Mouse (Mus musculus) embryonic facial prominence, embryonic 14.5 days (tissue): ENCODE results near the gene Gm11596. TPM values are rescaled to one million over a fixed set of nuclear protein-coding genes. Genes with fewer than 3 reads are reported as not detected.
"Not testable (repeated sequence)": the region's sequence is repeated elsewhere in the genome, so short reads cannot be mapped to it uniquely, and the experiment has no call there.

Experiments used
- ATAC-seq: fragments of 200-750 bp; cut with Nextera tagmentation; 2 replicates; pipeline ENCODE4 v1.8.0; 2017; ENCODE audit warnings: low read depth, moderate number of reproducible peaks, moderate TSS enrichment
- DNase-seq: peaks from one replicate; pipeline ENCODE4 v3.0.0-alpha.2; 2015; ENCODE audit warnings: low spot score
- H3K27ac ChIP-seq: fragments of 300-500 bp; sonication (generic); replicated peaks from 2 replicates; pipeline ENCODE4 v1.5.1; 2014; ENCODE audit warnings: low read depth, mild to moderate bottlenecking, low read length, moderate library complexity
- H3K27me3 ChIP-seq: fragments of 300-500 bp; sonication (generic); replicated peaks from 2 replicates; pipeline ENCODE4 v1.6.1; 2014; ENCODE audit warnings: low read length; ENCODE audit not compliant: control insufficient read depth, insufficient read depth
- H3K36me3 ChIP-seq: fragments of 300-500 bp; sonication (generic); 2 replicates; pipeline ENCODE4 v1.6.1; 2014; ENCODE audit warnings: low read length, mixed read lengths; ENCODE audit not compliant: control insufficient read depth, insufficient read depth
- H3K4me1 ChIP-seq: fragments of 300-500 bp; sonication (generic); 2 replicates; pipeline ENCODE4 v1.6.1; 2014; ENCODE audit warnings: antibody characterized with exemption, low read length; ENCODE audit not compliant: control insufficient read depth, insufficient read depth
- H3K4me2 ChIP-seq: fragments of 300-500 bp; sonication (generic); 2 replicates; pipeline ENCODE4 v1.6.1; 2014; ENCODE audit warnings: low read depth, mild to moderate bottlenecking, low read length, moderate library complexity, mixed read lengths
- H3K4me3 ChIP-seq: fragments of 300-500 bp; sonication (generic); 2 replicates; pipeline ENCODE4 v1.5.1; 2014; ENCODE audit warnings: low read depth, mild to moderate bottlenecking, low read length
- H3K9ac ChIP-seq: fragments of 300-500 bp; sonication (generic); 2 replicates; pipeline ENCODE4 v1.6.1; 2014; ENCODE audit warnings: low read depth, mild to moderate bottlenecking, low read length, moderate library complexity, mixed read lengths
- H3K9me3 ChIP-seq: fragments of 300-500 bp; sonication (generic); 2 replicates; pipeline ENCODE4 v1.6.1; 2016; ENCODE audit warnings: low read length; ENCODE audit not compliant: control insufficient read depth
- WGBS: fragments of 180-500 bp; shearing (Covaris S2); extraction: QIAGEN DNeasy Blood & Tissue Kit; methylation state at CpG from one replicate; pipeline ENCODE4 v1.1.7; 2014; 5-methylcytosine and 5-hydroxymethylcytosine counted together
- polyA plus RNA-seq: library from polyadenylated mRNA; unstranded; fragments of >200 nt; fragmentation: Nextera tagmentation; extraction: Ambion mirVana; gene quantifications from 2 replicates; pipeline ENCODE4 v1.2.1, GENCODE M21; 2014

Gm11596 gene
- polyA plus RNA-seq, 1 experiment from 2014 or later = not detected

- no peaks in the 10 kb centered on the region for H3K36me3 ChIP-seq
- H3K27me3 ChIP-seq = no peaks in the 10 kb centered on the region
- H3K9ac ChIP-seq = no peak overlapping the region
- no peak overlapping the region for H3K27ac ChIP-seq
- DNase-seq (no peak), ATAC-seq (no peak)
- no peaks in the 10 kb centered on the region for H3K4me1 ChIP-seq
- H3K9me3 ChIP-seq = no peaks in the 10 kb centered on the region
- H3K4me2 ChIP-seq = no peak overlapping the region
- no peak overlapping the region for H3K4me3 ChIP-seq
- WGBS = 54% methylated on average over 7 of the region's 7 CpGs
These were observed 14.9 kb downstream of the Gm11596 start for GRCm38 (mm10) chr11:99778401-99778800.

DNA sequence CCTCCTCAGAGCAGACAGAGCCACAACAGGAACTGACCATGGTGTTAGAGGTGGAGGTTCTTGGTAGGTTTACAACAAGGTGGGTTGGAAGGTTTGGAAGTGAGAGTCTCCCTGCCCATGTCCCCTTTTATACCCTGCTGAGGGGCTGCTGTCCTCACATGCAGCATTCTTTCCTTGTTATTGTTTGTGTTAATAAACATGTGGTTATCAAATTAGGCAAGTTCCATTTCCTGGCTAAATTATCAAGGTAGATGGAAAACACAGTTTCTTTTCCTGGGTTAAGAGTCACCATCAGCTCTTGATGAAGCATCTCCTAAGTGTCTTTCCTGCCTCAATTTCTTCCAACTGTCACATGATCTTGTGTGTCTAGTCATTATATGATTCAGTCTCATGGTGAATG, 20.5 kb downstream of the Gm11596 start, which contains the start of gene Gm11595:
Gm11595 (minus strand) TSS at position 101 of the 400 bp plus-strand sequence.
- DNase-seq, H3K4me3 ChIP-seq, H3K9me3 ChIP-seq, H3K9ac ChIP-seq, H3K27me3 ChIP-seq, H3K4me2 ChIP-seq, ATAC-seq, H3K27ac ChIP-seq, H3K36me3 ChIP-seq, H3K4me1 ChIP-seq: not testable (repeated sequence)

GRCm38 (mm10) chr11:99768410-99768809, 24.9 kb downstream of the Gm11596 start:
- Histone ChIP-seq H3K36me3 (no peaks in the 10 kb centered on the region), H3K27ac (no peak overlapping the region), H3K4me2 (no peak overlapping the region), H3K9me3 (no peaks in the 10 kb centered on the region), H3K9ac (no peak overlapping the region), H3K27me3 (no peaks in the 10 kb centered on the region), H3K4me3 (no peak overlapping the region), H3K4me1 (no peaks in the 10 kb centered on the region)
- ATAC-seq (no peak), DNase-seq (no peak)
- 60% methylated on average over 2 of the region's 2 CpGs for WGBS

GRCm38 (mm10) chr11:99758877-99759276, 34.4 kb downstream of the Gm11596 start:
- Histone ChIP-seq H3K4me3 (no peak overlapping the region), H3K9me3 (no peaks in the 10 kb centered on the region), H3K4me2 (no peak overlapping the region), H3K27ac (no peak overlapping the region), H3K4me1 (no peaks in the 10 kb centered on the region), H3K36me3 (no peaks in the 10 kb centered on the region), H3K27me3 (no peaks in the 10 kb centered on the region), H3K9ac (no peak overlapping the region)
- 84% methylated on average over 1 of the region's 1 CpGs for WGBS
- ATAC-seq (no peak), DNase-seq (no peak)

- Histone ChIP-seq H3K9me3 (no peaks in the 10 kb centered on the region), H3K4me2 (no peak overlapping the region), H3K4me3 (no peak overlapping the region), H3K4me1 (no peaks in the 10 kb centered on the region), H3K36me3 (no peaks in the 10 kb centered on the region), H3K27me3 (no peaks in the 10 kb centered on the region), H3K9ac (no peak overlapping the region), H3K27ac (no peak overlapping the region)
- DNase-seq (no peak), ATAC-seq (no peak)
- 89% methylated on average over 3 of the region's 3 CpGs for WGBS
These were observed 49.3 kb downstream of the Gm11596 start for GRCm38 (mm10) chr11:99743985-99744384.

Other genes starting within 250 kb of the Gm11596 start
- 1.0 TPM in 1 of 2 replicates, not detected in the other for gene Krtap3-3, start 242.6 kb downstream of the Gm11596 start, polyA plus RNA-seq
- not detected in 2 replicates for gene Krtap3-2, start 236.6 kb downstream of the Gm11596 start, polyA plus RNA-seq
- not detected in 2 replicates for gene Gm11939, start 234.0 kb downstream of the Gm11596 start, polyA plus RNA-seq
- gene Krtap3-1, start 226.8 kb downstream of the Gm11596 start, polyA plus RNA-seq = 0.51 TPM in 1 of 2 replicates, not detected in the other
- not detected in 2 replicates for gene Krtap1-5, start 212.5 kb downstream of the Gm11596 start, polyA plus RNA-seq
- not detected in 2 replicates for gene Krtap1-4, start 209.8 kb downstream of the Gm11596 start, polyA plus RNA-seq
- gene Krtap1-3, start 202.1 kb downstream of the Gm11596 start, polyA plus RNA-seq = 0.26 TPM in 1 of 2 replicates, not detected in the other
- not detected in 2 replicates for gene Krtap9-3, start 195.4 kb downstream of the Gm11596 start, polyA plus RNA-seq
- not detected in 2 replicates for gene Gm11938, start 190.2 kb downstream of the Gm11596 start, polyA plus RNA-seq
- gene Gm11937, start 183.3 kb downstream of the Gm11596 start, polyA plus RNA-seq = not detected in 2 replicates
- gene Krtap2-4, start 178.6 kb downstream of the Gm11596 start, polyA plus RNA-seq = 0.54 TPM in 1 of 2 replicates, not detected in the other
- gene Gm11562, start 173.0 kb downstream of the Gm11596 start, polyA plus RNA-seq = not detected in 2 replicates
- gene Krtap4-1, start 165.2 kb downstream of the Gm11596 start, polyA plus RNA-seq = not detected in 2 replicates
- not detected in 2 replicates for gene Krtap4-2, start 158.4 kb downstream of the Gm11596 start, polyA plus RNA-seq
- 0.29 TPM in 1 of 2 replicates, not detected in the other for gene Krtap4-7, start 149.4 kb downstream of the Gm11596 start, polyA plus RNA-seq
- gene Gm11555, start 143.2 kb downstream of the Gm11596 start, polyA plus RNA-seq = not detected in 2 replicates
- 0.17 TPM in 1 of 2 replicates, not detected in the other for gene Gm11563, start 134.5 kb downstream of the Gm11596 start, polyA plus RNA-seq
- gene Krtap4-6, start 127.5 kb downstream of the Gm11596 start, polyA plus RNA-seq = not detected in 2 replicates
- not detected in 2 replicates for gene Gm14190, start 102.7 kb downstream of the Gm11596 start, polyA plus RNA-seq
- not detected in 2 replicates for gene Gm14180, start 59.2 kb downstream of the Gm11596 start, polyA plus RNA-seq
- not detected in 2 replicates for gene Gm11595, start 20.6 kb downstream of the Gm11596 start, polyA plus RNA-seq
- not detected in 2 replicates for gene Krtap4-8, start 12.8 kb downstream of the Gm11596 start, polyA plus RNA-seq
- gene Krtap4-9, start 8.3 kb downstream of the Gm11596 start, polyA plus RNA-seq = not detected in 2 replicates
- not detected in 2 replicates for gene Gm11569, start 5.5 kb upstream of the Gm11596 start, polyA plus RNA-seq
- gene Gm11554, start 11.0 kb upstream of the Gm11596 start, polyA plus RNA-seq = not detected in 2 replicates
- gene Krtap4-13, start 16.4 kb upstream of the Gm11596 start, polyA plus RNA-seq = not detected in 2 replicates
- not detected in 2 replicates for gene Gm11564, start 22.2 kb upstream of the Gm11596 start, polyA plus RNA-seq
- not detected in 2 replicates for gene 2300003K06Rik, start 44.6 kb upstream of the Gm11596 start, polyA plus RNA-seq
- not detected in 2 replicates for gene Krtap4-16, start 58.1 kb upstream of the Gm11596 start, polyA plus RNA-seq
- not detected in 2 replicates for gene Gm11568, start 64.5 kb upstream of the Gm11596 start, polyA plus RNA-seq
- gene Gm11559, start 71.0 kb upstream of the Gm11596 start, polyA plus RNA-seq = not detected in 2 replicates
- not detected in 2 replicates for gene Krtap9-1, start 79.9 kb upstream of the Gm11596 start, polyA plus RNA-seq
- gene Gm11567, start 85.7 kb upstream of the Gm11596 start, polyA plus RNA-seq = not detected in 2 replicates
- gene Krtap31-1, start 114.5 kb upstream of the Gm11596 start, polyA plus RNA-seq = not detected in 2 replicates
- gene Gm11565, start 121.3 kb upstream of the Gm11596 start, polyA plus RNA-seq = not detected in 2 replicates
- not detected in 2 replicates for gene Krtap31-2, start 142.8 kb upstream of the Gm11596 start, polyA plus RNA-seq
- not detected in 2 replicates for gene Krtap9-5, start 155.0 kb upstream of the Gm11596 start, polyA plus RNA-seq
- not detected in 2 replicates for gene Krtap29-1, start 185.6 kb upstream of the Gm11596 start, polyA plus RNA-seq
- 0.26 TPM in 1 of 2 replicates, not detected in the other for gene Krtap16-1, start 193.1 kb upstream of the Gm11596 start, polyA plus RNA-seq
- 0.38 and 0.63 TPM in 2 replicates for gene Krtap17-1, start 200.5 kb upstream of the Gm11596 start, polyA plus RNA-seq
- gene Krt33a, start 222.7 kb upstream of the Gm11596 start, polyA plus RNA-seq = 0.20 and 0.54 TPM in 2 replicates
- gene Krt33b, start 236.4 kb upstream of the Gm11596 start, polyA plus RNA-seq = 0.96 and 1.3 TPM in 2 replicates
- 0.40 TPM in 1 of 2 replicates, not detected in the other for gene Krt34, start 248.1 kb upstream of the Gm11596 start, polyA plus RNA-seq